Mouse (Mus musculus): ENCODE data around the gene Usp34. TPM values are rescaled to one million over a fixed set of nuclear protein-coding genes. Genes with fewer than 3 reads are reported as not detected.
A peak's percentile ranks its signal among the peaks of the same experiment; 100 is the strongest.
"Not testable (repeated sequence)": the region's sequence is repeated elsewhere in the genome, so short reads cannot be mapped to it uniquely, and the experiment has no call there.

Usp34 gene
- polyA plus RNA-seq, 1 experiment from 2014 or later: 36.9 TPM

GRCm38 (mm10) chr11:23307566-23307920 is 848 bp downstream of the Usp34 start:
- Histone ChIP-seq H3K4me1 (ENCODE audit: control insufficient read depth, insufficient read depth, low read length) (0 out of 2 replicates have a peak, but pooled peaks cover 2% of the 10 kb centered on the region), H3K27me3 (ENCODE audit: control insufficient read depth, insufficient read depth, low read length) (no peaks in the 10 kb centered on the region), H3K27ac (replicated peaks; ENCODE audit: low read depth, low read length) (peak overlapping the region; percentile 97), H3K36me3 (ENCODE audit: control insufficient read depth, insufficient read depth, low read length) (no peaks in the 10 kb centered on the region; the same call in 1 of the 2 replicates), H3K4me3 (ENCODE audit: low read depth, low read length) (peak overlapping the region; percentile 80), H3K9ac (ENCODE audit: low read length) (peak overlapping the region; percentile 94), H3K9me3 (ENCODE audit: control insufficient read depth, low read length) (no peaks in the 10 kb centered on the region), H3K4me2 (ENCODE audit: low read depth, severe bottlenecking) (peak overlapping the region; percentile 48)
- DNase-seq (ENCODE audit: low spot score) (no peak), ATAC-seq (ENCODE audit: insufficient number of reproducible peaks, low FRiP score, low TSS enrichment, low read depth) (no peak)
- WGBS: 4% methylated on average over 6 of the region's 6 CpGs

- no peak overlapping the region for H3K4me3 ChIP-seq (ENCODE audit: low read depth, low read length)
- no peak overlapping the region for H3K9ac ChIP-seq (ENCODE audit: low read length)
- WGBS: 95% methylated on average over 1 of the region's 1 CpGs
- no peaks in the 10 kb centered on the region for H3K4me1 ChIP-seq (ENCODE audit: control insufficient read depth, insufficient read depth, low read length)
- H3K27ac ChIP-seq (replicated peaks; ENCODE audit: low read depth, low read length): no peak overlapping the region
- no peaks in the 10 kb centered on the region; the same call in 1 of the 2 replicates for H3K36me3 ChIP-seq (ENCODE audit: control insufficient read depth, insufficient read depth, low read length)
- H3K4me2 ChIP-seq (ENCODE audit: low read depth, severe bottlenecking): no peak overlapping the region
- no peaks in the 10 kb centered on the region for H3K27me3 ChIP-seq (ENCODE audit: control insufficient read depth, insufficient read depth, low read length)
- no peaks in the 10 kb centered on the region for H3K9me3 ChIP-seq (ENCODE audit: control insufficient read depth, low read length)
- no peak for ATAC-seq (ENCODE audit: insufficient number of reproducible peaks, low FRiP score, low TSS enrichment, low read depth)
- DNase-seq (ENCODE audit: low spot score): no peak
Observed at GRCm38 (mm10) chr11:23313496-23313895, 6.8 kb downstream of the Usp34 start.

GRCm38 (mm10) chr11:23329413-23329812 is 22.7 kb downstream of the Usp34 start:
- H3K9me3 ChIP-seq (ENCODE audit: control insufficient read depth, low read length): no peaks in the 10 kb centered on the region
- no peak overlapping the region for H3K4me2 ChIP-seq (ENCODE audit: low read depth, severe bottlenecking)
- no peak overlapping the region for H3K4me3 ChIP-seq (ENCODE audit: low read depth, low read length)
- H3K4me1 ChIP-seq (ENCODE audit: control insufficient read depth, insufficient read depth, low read length): no peaks in the 10 kb centered on the region
- WGBS: 94% methylated on average over 2 of the region's 2 CpGs
- DNase-seq (ENCODE audit: low spot score): no peak
- H3K27me3 ChIP-seq (ENCODE audit: control insufficient read depth, insufficient read depth, low read length): no peaks in the 10 kb centered on the region
- ATAC-seq (ENCODE audit: insufficient number of reproducible peaks, low FRiP score, low TSS enrichment, low read depth): no peak
- H3K27ac ChIP-seq (replicated peaks; ENCODE audit: low read depth, low read length): no peak overlapping the region
- H3K9ac ChIP-seq (ENCODE audit: low read length): no peak overlapping the region
- no peaks in the 10 kb centered on the region for H3K36me3 ChIP-seq (ENCODE audit: control insufficient read depth, insufficient read depth, low read length)

DNA sequence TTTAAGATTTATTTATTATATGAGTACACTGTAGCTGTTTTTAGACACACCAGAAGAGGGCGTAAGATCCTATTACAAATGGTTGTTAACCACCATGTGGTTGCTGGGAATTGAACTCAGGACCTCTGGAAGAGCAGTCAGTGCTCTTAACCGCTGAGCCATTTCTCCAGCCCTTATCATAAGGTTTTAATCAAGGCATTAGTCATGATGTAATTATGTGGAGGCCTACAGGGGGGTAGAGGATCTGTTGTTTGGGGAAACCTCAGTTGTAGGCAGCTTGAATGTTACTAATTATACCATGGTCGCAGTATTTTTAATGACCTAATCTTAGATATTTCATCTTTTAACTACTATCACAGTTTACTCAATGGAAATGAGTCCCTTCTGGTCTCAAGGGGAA is 25.4 kb downstream of the Usp34 start:
- no peaks in the 10 kb centered on the region for H3K4me1 ChIP-seq (ENCODE audit: control insufficient read depth, insufficient read depth, low read length)
- 58% methylated on average over 3 of the region's 3 CpGs for WGBS
- no peaks in the 10 kb centered on the region for H3K9me3 ChIP-seq (ENCODE audit: control insufficient read depth, low read length)

GRCm38 (mm10) chr11:23335160-23335559 is 28.5 kb downstream of the Usp34 start:
- H3K4me3 ChIP-seq (ENCODE audit: low read depth, low read length): no peak overlapping the region
- WGBS: 78% methylated on average over 1 of the region's 1 CpGs
- H3K9ac ChIP-seq (ENCODE audit: low read length): no peak overlapping the region
- H3K4me1 ChIP-seq (ENCODE audit: control insufficient read depth, insufficient read depth, low read length): no peaks in the 10 kb centered on the region
- no peak for DNase-seq (ENCODE audit: low spot score)
- H3K36me3 ChIP-seq (ENCODE audit: control insufficient read depth, insufficient read depth, low read length): peaks cover 3% of the 10 kb centered on the region; the same call in 1 of the 2 replicates
- H3K27me3 ChIP-seq (ENCODE audit: control insufficient read depth, insufficient read depth, low read length): no peaks in the 10 kb centered on the region
- no peak overlapping the region for H3K4me2 ChIP-seq (ENCODE audit: low read depth, severe bottlenecking)
- H3K27ac ChIP-seq (replicated peaks; ENCODE audit: low read depth, low read length): no peak overlapping the region
- H3K9me3 ChIP-seq (ENCODE audit: control insufficient read depth, low read length): no peaks in the 10 kb centered on the region
- ATAC-seq (ENCODE audit: insufficient number of reproducible peaks, low FRiP score, low TSS enrichment, low read depth): no peak

More for the DNA sequence above, 25.4 kb downstream of the Usp34 start:
- ATAC-seq (ENCODE audit: insufficient number of reproducible peaks, low FRiP score, low TSS enrichment, low read depth) (no peak), DNase-seq (ENCODE audit: low spot score) (no peak)
- H3K4me3 ChIP-seq (ENCODE audit: low read depth, low read length): no peak overlapping the region
- H3K27ac ChIP-seq (replicated peaks; ENCODE audit: low read depth, low read length): no peak overlapping the region
- no peak overlapping the region for H3K4me2 ChIP-seq (ENCODE audit: low read depth, severe bottlenecking)
- no peak overlapping the region for H3K9ac ChIP-seq (ENCODE audit: low read length)
- no peaks in the 10 kb centered on the region for H3K36me3 ChIP-seq (ENCODE audit: control insufficient read depth, insufficient read depth, low read length)
- no peaks in the 10 kb centered on the region for H3K27me3 ChIP-seq (ENCODE audit: control insufficient read depth, insufficient read depth, low read length)

DNA sequence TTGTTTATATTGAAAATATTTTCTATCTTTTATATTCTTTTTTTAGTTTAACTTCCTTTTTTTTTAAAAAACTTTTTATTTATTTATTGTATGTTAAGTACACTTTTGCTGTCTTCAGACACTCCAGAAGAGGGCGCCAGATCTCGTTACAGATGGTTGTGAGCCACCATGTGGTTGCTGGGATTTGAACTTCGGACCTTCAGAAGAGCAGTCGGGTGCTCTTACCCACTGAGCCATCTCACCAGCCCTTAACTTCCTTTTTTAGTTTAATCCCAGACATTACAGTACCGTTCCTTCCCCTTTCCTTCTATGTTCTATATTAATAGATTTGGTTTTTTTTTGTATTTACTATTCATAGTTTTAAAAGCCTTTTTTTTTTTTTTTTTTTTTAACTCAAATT is 50.5 kb downstream of the Usp34 start:
- not testable (repeated sequence) for H3K9ac ChIP-seq (ENCODE audit: low read length); H3K27ac ChIP-seq (replicated peaks; ENCODE audit: low read depth, low read length); H3K4me3 ChIP-seq (ENCODE audit: low read depth, low read length); H3K36me3 ChIP-seq (ENCODE audit: control insufficient read depth, insufficient read depth, low read length); H3K27me3 ChIP-seq (ENCODE audit: control insufficient read depth, insufficient read depth, low read length); ATAC-seq (ENCODE audit: insufficient number of reproducible peaks, low FRiP score, low TSS enrichment, low read depth); H3K9me3 ChIP-seq (ENCODE audit: control insufficient read depth, low read length); DNase-seq (ENCODE audit: low spot score); H3K4me1 ChIP-seq (ENCODE audit: control insufficient read depth, insufficient read depth, low read length); H3K4me2 ChIP-seq (ENCODE audit: low read depth, severe bottlenecking)
- 80% methylated on average over 5 of the region's 5 CpGs for WGBS

DNA sequence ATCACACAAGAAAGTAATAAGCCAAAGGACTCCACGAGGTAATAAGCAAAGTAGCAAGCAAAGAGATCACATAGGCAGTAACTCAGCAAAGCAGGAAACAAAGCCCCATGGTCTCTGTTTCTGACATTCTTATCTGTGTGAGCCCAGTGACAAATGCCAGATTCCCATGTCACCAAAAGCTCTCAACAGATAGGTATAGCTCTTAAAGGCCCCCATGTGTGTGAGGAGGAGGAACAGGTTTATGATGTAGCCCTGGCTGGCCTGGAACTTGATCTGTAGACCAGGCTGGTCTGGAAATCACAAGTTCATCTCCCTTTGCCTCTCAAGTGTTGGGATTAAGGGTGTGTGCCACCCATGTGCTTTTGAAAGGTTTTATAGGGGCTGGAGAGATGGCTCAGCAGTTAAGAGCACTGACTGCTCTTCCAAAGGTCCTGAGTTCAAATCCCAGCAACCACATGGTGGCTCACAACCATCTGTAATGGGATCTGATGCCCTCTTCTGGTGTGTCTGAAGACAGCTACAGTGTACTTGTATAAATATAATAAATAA is 53.1 kb downstream of the Usp34 start:
- ATAC-seq (ENCODE audit: insufficient number of reproducible peaks, low FRiP score, low TSS enrichment, low read depth); DNase-seq (ENCODE audit: low spot score); H3K9me3 ChIP-seq (ENCODE audit: control insufficient read depth, low read length); H3K27ac ChIP-seq (replicated peaks; ENCODE audit: low read depth, low read length); H3K27me3 ChIP-seq (ENCODE audit: control insufficient read depth, insufficient read depth, low read length); H3K36me3 ChIP-seq (ENCODE audit: control insufficient read depth, insufficient read depth, low read length); H3K4me2 ChIP-seq (ENCODE audit: low read depth, severe bottlenecking); H3K9ac ChIP-seq (ENCODE audit: low read length); H3K4me1 ChIP-seq (ENCODE audit: control insufficient read depth, insufficient read depth, low read length); H3K4me3 ChIP-seq (ENCODE audit: low read depth, low read length): not testable (repeated sequence)
- 81% methylated on average over 1 of the region's 1 CpGs for WGBS

DNA sequence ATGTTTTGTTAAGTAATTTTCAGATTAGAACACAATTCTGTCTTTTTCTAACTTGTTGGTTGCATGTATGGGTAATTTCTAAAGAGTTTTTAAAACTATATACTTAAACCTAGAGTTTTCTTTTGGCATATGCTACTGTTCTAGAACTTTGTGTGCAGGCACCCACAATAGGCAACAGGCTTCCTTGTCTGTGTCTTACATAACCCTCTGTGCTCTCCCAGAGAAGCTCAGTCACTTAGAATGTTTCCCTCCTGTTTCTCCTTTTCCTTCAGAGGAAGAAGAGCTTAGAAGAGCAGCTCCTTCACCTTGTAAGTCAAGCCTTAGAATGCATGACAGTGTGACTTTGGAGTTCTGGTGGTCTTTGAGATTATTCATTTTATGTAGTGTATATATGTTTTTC is 55.6 kb downstream of the Usp34 start:
- Histone ChIP-seq H3K9me3 (ENCODE audit: control insufficient read depth, low read length) (no peaks in the 10 kb centered on the region), H3K9ac (ENCODE audit: low read length) (no peak overlapping the region), H3K4me2 (ENCODE audit: low read depth, severe bottlenecking) (no peak overlapping the region), H3K27me3 (ENCODE audit: control insufficient read depth, insufficient read depth, low read length) (no peaks in the 10 kb centered on the region), H3K4me3 (ENCODE audit: low read depth, low read length) (no peak overlapping the region), H3K4me1 (ENCODE audit: control insufficient read depth, insufficient read depth, low read length) (no peaks in the 10 kb centered on the region), H3K36me3 (ENCODE audit: control insufficient read depth, insufficient read depth, low read length) (peaks cover 5% of the 10 kb centered on the region; the same call in 1 of the 2 replicates), H3K27ac (replicated peaks; ENCODE audit: low read depth, low read length) (no peak overlapping the region)
- ATAC-seq (ENCODE audit: insufficient number of reproducible peaks, low FRiP score, low TSS enrichment, low read depth) (no peak), DNase-seq (ENCODE audit: low spot score) (no peak)

DNA sequence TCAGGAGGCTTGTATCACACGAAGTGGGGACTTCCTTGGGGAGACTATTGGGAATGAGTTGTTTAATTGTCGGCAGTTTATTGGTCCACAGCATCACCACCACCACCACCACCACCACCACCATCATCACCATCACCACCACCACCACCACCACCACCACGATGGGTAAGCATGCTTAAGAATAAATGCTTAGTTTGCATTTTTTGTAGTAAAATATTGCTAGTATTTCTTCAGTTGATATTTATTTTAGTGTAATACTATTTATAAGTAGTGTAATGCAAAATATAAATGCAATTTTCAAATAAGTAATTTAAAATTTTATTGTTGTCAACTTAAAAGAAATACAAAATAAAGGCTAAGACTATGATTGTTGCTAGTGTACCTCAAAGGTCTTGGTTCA is 57.7 kb downstream of the Usp34 start:
- no peak overlapping the region for H3K27ac ChIP-seq (replicated peaks; ENCODE audit: low read depth, low read length)
- H3K36me3 ChIP-seq (ENCODE audit: control insufficient read depth, insufficient read depth, low read length): peaks cover 5% of the 10 kb centered on the region; the same call in 1 of the 2 replicates
- WGBS: 91% methylated on average over 3 of the region's 3 CpGs
- no peaks in the 10 kb centered on the region for H3K4me1 ChIP-seq (ENCODE audit: control insufficient read depth, insufficient read depth, low read length)
- H3K27me3 ChIP-seq (ENCODE audit: control insufficient read depth, insufficient read depth, low read length): no peaks in the 10 kb centered on the region
- H3K9me3 ChIP-seq (ENCODE audit: control insufficient read depth, low read length): no peaks in the 10 kb centered on the region
- no peak overlapping the region for H3K9ac ChIP-seq (ENCODE audit: low read length)
- no peak overlapping the region for H3K4me2 ChIP-seq (ENCODE audit: low read depth, severe bottlenecking)
- no peak overlapping the region for H3K4me3 ChIP-seq (ENCODE audit: low read depth, low read length)
- no peak for ATAC-seq (ENCODE audit: insufficient number of reproducible peaks, low FRiP score, low TSS enrichment, low read depth)
- DNase-seq (ENCODE audit: low spot score): no peak
